Mouse (Mus musculus): ENCODE results near the gene Ccdc190. TPM values are rescaled to one million over a fixed set of nuclear protein-coding genes. Genes with fewer than 3 reads are reported as not detected.

Ccdc190 gene
- polyA plus RNA-seq (2014; fragmentation: Nextera tagmentation; extraction: Ambion mirVana), result 1.1 and 1.9 TPM in 2 replicates

DNA sequence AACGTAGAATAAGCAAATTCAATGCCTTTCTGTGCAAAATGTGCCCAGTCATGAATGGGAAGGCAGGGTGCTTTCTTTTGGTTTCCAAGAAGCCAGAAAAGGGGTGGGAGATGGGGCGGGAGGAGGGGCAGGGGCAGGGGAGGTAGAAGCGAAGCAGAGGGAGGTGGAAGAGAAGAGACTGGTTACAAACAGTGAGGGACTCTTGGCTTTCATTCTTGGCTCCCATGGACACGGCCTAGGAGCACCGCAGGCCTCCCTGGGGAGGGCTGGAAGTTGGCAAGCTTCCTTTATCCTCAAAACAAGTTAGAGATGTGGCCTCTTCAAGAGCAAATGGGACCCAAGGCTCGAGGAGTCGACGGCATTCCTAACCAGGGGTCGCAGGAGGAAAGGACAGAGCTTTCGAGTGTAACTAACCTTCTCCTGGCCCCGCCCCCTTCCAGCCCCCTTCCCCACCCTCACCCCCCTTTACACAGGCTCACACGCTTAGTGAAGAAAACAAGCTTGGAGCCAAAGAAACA, at the start of gene Ccdc190:
Gene Ccdc190, plus strand, starts transcription at position 195 of the 518 bp plus-strand sequence.
- Histone ChIP-seq H3K27me3 (ENCODE audit: control insufficient read depth, insufficient read depth, low read length) (no peaks in the 10 kb centered on the region), H3K36me3 (ENCODE audit: control insufficient read depth, insufficient read depth, low read length) (no peaks in the 10 kb centered on the region), H3K27ac (ENCODE audit: low read depth, low read length) (peak within 1 kb of the TSS; percentile 17; the same call in 1 of the 2 replicates), H3K4me1 (ENCODE audit: control insufficient read depth, insufficient read depth, low read length) (peaks cover 11% of the 10 kb centered on the region; the same call in 1 of the 2 replicates), H3K4me2 (peak within 1 kb of the TSS; percentile 40), H3K4me3 (ENCODE audit: low read depth, low read length) (peak within 1 kb of the TSS; percentile 8; the same call in 1 of the 2 replicates), H3K9ac (ENCODE audit: low read length) (peak within 1 kb of the TSS; percentile 47), H3K9me3 (ENCODE audit: control insufficient read depth, low read length) (no peaks in the 10 kb centered on the region)
- WGBS, result 6% methylated on average over 12 of the region's 12 CpGs
- ATAC-seq (ENCODE audit: low FRiP score), result peak; percentile 74
- DNase-seq (ENCODE audit: low spot score, missing footprints), result peak; percentile 89

GRCm38 (mm10) chr1:169879060-169879459, 49.4 kb upstream of the Ccdc190 start:
- no peak overlapping the region for H3K27ac ChIP-seq (ENCODE audit: low read depth, low read length)
- 87% methylated on average over 4 of the region's 4 CpGs for WGBS
- H3K4me1 ChIP-seq (ENCODE audit: control insufficient read depth, insufficient read depth, low read length), result no peaks in the 10 kb centered on the region
- DNase-seq (ENCODE audit: low spot score, missing footprints) (no peak), ATAC-seq (ENCODE audit: low FRiP score) (no peak)
- H3K4me3 ChIP-seq (ENCODE audit: low read depth, low read length), result no peak overlapping the region
- no peaks in the 10 kb centered on the region for H3K36me3 ChIP-seq (ENCODE audit: control insufficient read depth, insufficient read depth, low read length)
- no peak overlapping the region for H3K9ac ChIP-seq (ENCODE audit: low read length)
- no peak overlapping the region for H3K4me2 ChIP-seq
- no peaks in the 10 kb centered on the region for H3K27me3 ChIP-seq (ENCODE audit: control insufficient read depth, insufficient read depth, low read length)
- H3K9me3 ChIP-seq (ENCODE audit: control insufficient read depth, low read length), result no peaks in the 10 kb centered on the region

DNA sequence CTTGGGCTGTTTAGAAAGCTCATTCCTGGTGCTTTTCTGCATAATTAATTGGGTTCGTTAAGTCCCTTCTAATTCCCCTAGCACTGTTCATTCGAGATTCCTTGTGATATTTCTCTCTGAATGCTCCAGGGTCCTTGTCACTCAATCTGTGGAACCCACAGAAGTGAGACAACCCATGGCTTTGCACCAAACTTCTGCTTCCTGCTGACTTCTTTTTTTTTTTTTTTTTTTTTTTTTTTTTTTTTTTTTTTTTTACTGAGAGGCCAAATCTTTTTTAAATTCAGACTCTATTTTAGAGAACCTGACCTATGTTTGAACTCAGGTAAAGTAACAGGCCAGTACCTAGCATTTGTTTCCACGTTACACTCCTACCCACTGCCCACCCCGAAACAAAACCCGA, 48.3 kb upstream of the Ccdc190 start:
- no peak overlapping the region for H3K27ac ChIP-seq (ENCODE audit: low read depth, low read length)
- no peak overlapping the region for H3K4me2 ChIP-seq
- no peak for ATAC-seq (ENCODE audit: low FRiP score)
- no peaks in the 10 kb centered on the region for H3K27me3 ChIP-seq (ENCODE audit: control insufficient read depth, insufficient read depth, low read length)
- H3K4me3 ChIP-seq (ENCODE audit: low read depth, low read length), result no peak overlapping the region
- H3K9ac ChIP-seq (ENCODE audit: low read length), result no peak overlapping the region
- H3K9me3 ChIP-seq (ENCODE audit: control insufficient read depth, low read length), result no peaks in the 10 kb centered on the region
- no peaks in the 10 kb centered on the region for H3K36me3 ChIP-seq (ENCODE audit: control insufficient read depth, insufficient read depth, low read length)
- no peaks in the 10 kb centered on the region for H3K4me1 ChIP-seq (ENCODE audit: control insufficient read depth, insufficient read depth, low read length)
- no peak for DNase-seq (ENCODE audit: low spot score, missing footprints)
- 90% methylated on average over 5 of the region's 5 CpGs for WGBS

DNA sequence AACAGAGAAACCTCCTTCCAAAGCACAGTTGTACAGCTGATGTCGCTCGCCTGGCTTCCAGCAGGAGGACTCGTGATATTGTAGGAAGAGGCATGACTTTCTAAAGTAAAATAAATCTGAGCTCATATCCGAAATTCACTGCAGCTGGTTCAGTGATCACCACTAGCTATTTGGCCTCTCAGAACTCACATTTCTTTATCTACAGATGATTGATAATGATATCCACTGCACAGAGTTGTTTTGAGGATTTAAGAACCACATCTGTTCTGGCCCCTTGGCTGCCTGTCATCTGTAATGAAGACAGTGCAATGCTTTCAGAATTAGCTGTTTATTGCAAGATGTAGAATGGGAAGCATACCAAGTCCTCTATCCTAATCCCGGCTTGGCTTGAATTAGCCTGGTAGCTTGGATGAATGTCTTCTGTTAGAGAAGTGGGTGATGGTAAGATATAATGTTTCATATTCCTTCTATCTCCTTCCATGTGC, 45.3 kb upstream of the Ccdc190 start:
- H3K27ac ChIP-seq (ENCODE audit: low read depth, low read length), result no peak overlapping the region
- H3K4me2 ChIP-seq, result no peak overlapping the region
- no peak for DNase-seq (ENCODE audit: low spot score, missing footprints)
- no peak for ATAC-seq (ENCODE audit: low FRiP score)
- no peak overlapping the region for H3K4me3 ChIP-seq (ENCODE audit: low read depth, low read length)
- no peaks in the 10 kb centered on the region for H3K4me1 ChIP-seq (ENCODE audit: control insufficient read depth, insufficient read depth, low read length)
- no peaks in the 10 kb centered on the region for H3K27me3 ChIP-seq (ENCODE audit: control insufficient read depth, insufficient read depth, low read length)
- 90% methylated on average over 5 of the region's 5 CpGs for WGBS
- H3K36me3 ChIP-seq (ENCODE audit: control insufficient read depth, insufficient read depth, low read length), result no peaks in the 10 kb centered on the region
- H3K9me3 ChIP-seq (ENCODE audit: control insufficient read depth, low read length), result no peaks in the 10 kb centered on the region
- no peak overlapping the region for H3K9ac ChIP-seq (ENCODE audit: low read length)

GRCm38 (mm10) chr1:169889250-169889649, 39.2 kb upstream of the Ccdc190 start:
- H3K4me2 ChIP-seq, result no peak overlapping the region
- H3K27ac ChIP-seq (ENCODE audit: low read depth, low read length), result no peak overlapping the region
- no peak overlapping the region for H3K4me3 ChIP-seq (ENCODE audit: low read depth, low read length)
- H3K9me3 ChIP-seq (ENCODE audit: control insufficient read depth, low read length), result no peaks in the 10 kb centered on the region
- no peaks in the 10 kb centered on the region for H3K4me1 ChIP-seq (ENCODE audit: control insufficient read depth, insufficient read depth, low read length)
- no peaks in the 10 kb centered on the region for H3K27me3 ChIP-seq (ENCODE audit: control insufficient read depth, insufficient read depth, low read length)
- no peak for DNase-seq (ENCODE audit: low spot score, missing footprints)
- no peak overlapping the region for H3K9ac ChIP-seq (ENCODE audit: low read length)
- WGBS, result 73% methylated on average over 2 of the region's 2 CpGs
- H3K36me3 ChIP-seq (ENCODE audit: control insufficient read depth, insufficient read depth, low read length), result no peaks in the 10 kb centered on the region
- ATAC-seq (ENCODE audit: low FRiP score), result no peak

DNA sequence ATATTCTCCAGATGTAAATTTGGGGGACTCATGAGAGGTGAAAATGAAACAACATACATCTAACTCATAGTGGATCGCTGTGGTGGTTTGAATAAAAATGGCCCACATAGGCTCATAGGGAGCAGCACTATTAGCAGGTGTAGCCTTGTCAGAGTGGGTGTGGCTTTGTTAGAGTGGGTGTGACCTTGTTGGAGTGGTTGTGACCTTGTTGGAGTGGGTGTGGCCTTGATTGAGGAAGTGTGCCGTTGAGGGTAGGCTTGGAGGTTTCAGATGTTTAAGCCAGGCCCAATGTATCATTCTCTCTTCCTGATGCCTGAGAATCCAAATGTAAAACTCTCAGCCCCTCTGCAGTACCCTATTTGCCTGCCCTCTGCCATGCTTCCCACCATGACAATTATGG, 34.5 kb upstream of the Ccdc190 start:
- 89% methylated on average over 2 of the region's 2 CpGs for WGBS
- Histone ChIP-seq H3K4me1 (ENCODE audit: control insufficient read depth, insufficient read depth, low read length) (no peaks in the 10 kb centered on the region), H3K27me3 (ENCODE audit: control insufficient read depth, insufficient read depth, low read length) (no peaks in the 10 kb centered on the region), H3K9me3 (ENCODE audit: control insufficient read depth, low read length) (no peaks in the 10 kb centered on the region), H3K9ac (ENCODE audit: low read length) (no peak overlapping the region), H3K36me3 (ENCODE audit: control insufficient read depth, insufficient read depth, low read length) (no peaks in the 10 kb centered on the region), H3K4me3 (ENCODE audit: low read depth, low read length) (no peak overlapping the region), H3K4me2 (no peak overlapping the region), H3K27ac (ENCODE audit: low read depth, low read length) (no peak overlapping the region)
- no peak for DNase-seq (ENCODE audit: low spot score, missing footprints)
- no peak for ATAC-seq (ENCODE audit: low FRiP score)

DNA sequence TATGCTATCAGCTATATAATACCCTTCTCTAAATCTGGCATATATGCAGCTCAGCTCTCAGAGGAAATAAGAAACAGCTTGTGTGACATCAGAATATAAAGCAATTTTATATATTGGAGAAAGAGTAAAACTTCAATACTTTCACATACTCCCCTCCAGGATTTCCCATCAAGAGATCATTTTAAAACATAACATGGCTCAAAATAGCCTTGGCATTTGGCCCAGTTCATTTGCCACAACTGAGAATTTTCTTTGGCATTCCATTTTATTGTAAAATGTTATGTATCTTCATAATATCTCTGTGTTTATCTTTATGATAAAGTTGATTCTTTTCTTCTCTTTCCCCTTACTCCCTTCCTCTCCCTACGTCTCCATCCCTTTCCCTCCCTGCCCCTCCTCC, 32.8 kb upstream of the Ccdc190 start:
- Histone ChIP-seq H3K27me3 (ENCODE audit: control insufficient read depth, insufficient read depth, low read length) (no peaks in the 10 kb centered on the region), H3K4me2 (no peak overlapping the region), H3K36me3 (ENCODE audit: control insufficient read depth, insufficient read depth, low read length) (no peaks in the 10 kb centered on the region), H3K4me3 (ENCODE audit: low read depth, low read length) (no peak overlapping the region), H3K9ac (ENCODE audit: low read length) (no peak overlapping the region), H3K27ac (ENCODE audit: low read depth, low read length) (no peak overlapping the region), H3K4me1 (ENCODE audit: control insufficient read depth, insufficient read depth, low read length) (no peaks in the 10 kb centered on the region), H3K9me3 (ENCODE audit: control insufficient read depth, low read length) (no peaks in the 10 kb centered on the region)
- WGBS, result 86% methylated on average over 1 of the region's 1 CpGs
- ATAC-seq (ENCODE audit: low FRiP score) (no peak), DNase-seq (ENCODE audit: low spot score, missing footprints) (no peak)

DNA sequence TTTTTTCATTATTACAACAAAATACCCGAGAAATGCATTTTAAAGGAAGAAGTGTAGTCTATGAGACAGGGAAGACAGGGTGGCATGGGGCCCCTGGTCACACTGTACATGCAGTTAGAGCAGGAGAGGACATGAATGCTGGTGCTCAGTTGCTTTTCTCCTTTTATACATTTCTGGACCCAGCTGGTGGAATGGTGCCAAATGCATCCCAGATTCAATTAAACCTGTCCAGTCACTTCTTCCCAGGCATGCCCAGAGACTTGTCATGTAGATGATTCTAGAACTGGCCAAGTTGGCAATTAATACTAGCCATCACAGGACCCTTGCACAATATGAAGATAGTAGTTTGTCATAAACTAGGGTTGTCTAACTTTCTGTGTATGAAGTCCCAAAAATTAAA, 30.5 kb upstream of the Ccdc190 start:
- WGBS, result 65% methylated on average over 1 of the region's 1 CpGs

GRCm38 (mm10) chr1:169898607-169899006, 29.8 kb upstream of the Ccdc190 start:
- no peaks in the 10 kb centered on the region for H3K9me3 ChIP-seq (ENCODE audit: control insufficient read depth, low read length)
- no peak overlapping the region for H3K4me2 ChIP-seq
- WGBS, result 85% methylated on average over 7 of the region's 7 CpGs
- H3K27ac ChIP-seq (ENCODE audit: low read depth, low read length), result no peak overlapping the region
- H3K27me3 ChIP-seq (ENCODE audit: control insufficient read depth, insufficient read depth, low read length), result no peaks in the 10 kb centered on the region
- ATAC-seq (ENCODE audit: low FRiP score) (no peak), DNase-seq (ENCODE audit: low spot score, missing footprints) (no peak)
- no peaks in the 10 kb centered on the region for H3K36me3 ChIP-seq (ENCODE audit: control insufficient read depth, insufficient read depth, low read length)
- H3K4me3 ChIP-seq (ENCODE audit: low read depth, low read length), result no peak overlapping the region
- H3K9ac ChIP-seq (ENCODE audit: low read length), result no peak overlapping the region
- no peaks in the 10 kb centered on the region for H3K4me1 ChIP-seq (ENCODE audit: control insufficient read depth, insufficient read depth, low read length)

More for the DNA sequence above, 30.5 kb upstream of the Ccdc190 start:
- Histone ChIP-seq H3K4me1 (ENCODE audit: control insufficient read depth, insufficient read depth, low read length) (no peaks in the 10 kb centered on the region), H3K36me3 (ENCODE audit: control insufficient read depth, insufficient read depth, low read length) (no peaks in the 10 kb centered on the region), H3K9me3 (ENCODE audit: control insufficient read depth, low read length) (no peaks in the 10 kb centered on the region), H3K27me3 (ENCODE audit: control insufficient read depth, insufficient read depth, low read length) (no peaks in the 10 kb centered on the region), H3K27ac (ENCODE audit: low read depth, low read length) (no peak overlapping the region), H3K4me3 (ENCODE audit: low read depth, low read length) (no peak overlapping the region), H3K9ac (ENCODE audit: low read length) (no peak overlapping the region), H3K4me2 (no peak overlapping the region)
- no peak for ATAC-seq (ENCODE audit: low FRiP score)
- DNase-seq (ENCODE audit: low spot score, missing footprints), result no peak
